Mouse (Mus musculus) stomach, postnatal 0 days (tissue): ENCODE results near the gene Sema5a. TPM values are rescaled to one million over a fixed set of nuclear protein-coding genes. Genes with fewer than 3 reads are reported as not detected.

Experiments used
- ATAC-seq: fragments of 200-750 bp; cut with Nextera tagmentation; 2 replicates; pipeline ENCODE4 v1.8.0; 2017; ENCODE audit not compliant: low FRiP score, low TSS enrichment
- DNase-seq: peaks from one replicate; pipeline ENCODE4 v3.0.0-alpha.2; 2016; ENCODE audit warnings: low spot score
- H3K27ac ChIP-seq: fragments of 300-500 bp; sonication (generic); replicated peaks from 2 replicates; pipeline ENCODE4 v1.5.1; 2014; ENCODE audit warnings: mild to moderate bottlenecking, control low read depth
- H3K27me3 ChIP-seq: fragments of 300-500 bp; sonication (generic); 2 replicates; pipeline ENCODE4 v1.6.1; 2014; ENCODE audit warnings: low read length; ENCODE audit not compliant: control insufficient read depth, insufficient read depth
- H3K36me3 ChIP-seq: fragments of 300-500 bp; sonication (generic); 2 replicates; pipeline ENCODE4 v1.6.1; 2014; ENCODE audit warnings: low read length, mixed read lengths; ENCODE audit not compliant: control insufficient read depth, insufficient read depth
- H3K4me1 ChIP-seq: fragments of 300-500 bp; sonication (generic); replicated peaks from 2 replicates; pipeline ENCODE4 v1.6.1; 2014; ENCODE audit warnings: antibody characterized with exemption; ENCODE audit not compliant: control insufficient read depth, insufficient read depth
- H3K4me2 ChIP-seq: fragments of 300-500 bp; sonication (generic); replicated peaks from 2 replicates; pipeline ENCODE4 v1.6.1; 2014; ENCODE audit warnings: low read depth, mild to moderate bottlenecking, control low read depth, moderate library complexity
- H3K4me3 ChIP-seq: fragments of 300-500 bp; sonication (generic); 2 replicates; pipeline ENCODE4 v1.5.1; 2014; ENCODE audit warnings: low read depth, low read length, control low read depth
- H3K9ac ChIP-seq: fragments of 300-500 bp; sonication (generic); 2 replicates; pipeline ENCODE4 v1.6.1; 2014; ENCODE audit warnings: mild to moderate bottlenecking, low read length, control low read depth, mixed read lengths
- H3K9me3 ChIP-seq: fragments of 300-500 bp; sonication (generic); 2 replicates; pipeline ENCODE4 v1.6.1; 2016; ENCODE audit warnings: low read length; ENCODE audit not compliant: control insufficient read depth
- CTCF ChIP-seq: IDR thresholded peaks from 2 replicates; pipeline ENCODE4 v1.5.1; 2016; ENCODE audit warnings: antibody characterized with exemption, low read depth, mild to moderate bottlenecking, moderate library complexity
- EP300 ChIP-seq: optimal IDR thresholded peaks from 2 replicates; pipeline ENCODE3; 2016; ENCODE audit warnings: antibody characterized with exemption
- WGBS: fragments of 180-500 bp; shearing (Covaris S2); extraction: QIAGEN DNeasy Blood & Tissue Kit; methylation state at CpG from one replicate; pipeline ENCODE4 v1.1.7; 2014; 5-methylcytosine and 5-hydroxymethylcytosine counted together
- polyA plus RNA-seq: library from polyadenylated mRNA; unstranded; fragments of >200 nt; fragmentation: Nextera tagmentation; extraction: Ambion mirVana; gene quantifications from 2 replicates; pipeline ENCODE4 v1.2.1, GENCODE M21; 2015

Sema5a gene
- polyA plus RNA-seq, 1 experiment from 2014 or later, result 5.5 TPM

DNA sequence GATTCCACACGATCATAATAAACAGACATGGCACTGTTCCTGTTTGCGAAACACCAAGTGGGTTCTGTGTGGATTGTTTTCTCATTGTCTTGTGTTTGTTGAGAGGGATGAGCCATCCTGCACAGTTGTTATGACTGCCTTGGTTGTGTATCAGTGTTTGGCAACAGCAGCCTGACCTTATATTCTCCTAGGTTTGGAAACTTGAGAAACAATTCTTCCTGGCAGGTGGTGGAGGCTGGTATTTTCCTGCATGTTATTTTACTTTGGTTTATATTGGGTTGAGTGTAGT, 292.8 kb downstream of the Sema5a start:
- Histone ChIP-seq H3K27me3 (no peaks in the 10 kb centered on the region), H3K9ac (no peak overlapping the region), H3K4me1 (no peaks in the 10 kb centered on the region), H3K4me2 (no peak overlapping the region), H3K27ac (no peak overlapping the region), H3K4me3 (no peak overlapping the region), H3K36me3 (no peaks in the 10 kb centered on the region), H3K9me3 (no peaks in the 10 kb centered on the region)
- DNase-seq (no peak), ATAC-seq (no peak)
- TF ChIP-seq CTCF (no peak), EP300 (no peak)
- 59% methylated on average over 2 of the region's 2 CpGs for WGBS

DNA sequence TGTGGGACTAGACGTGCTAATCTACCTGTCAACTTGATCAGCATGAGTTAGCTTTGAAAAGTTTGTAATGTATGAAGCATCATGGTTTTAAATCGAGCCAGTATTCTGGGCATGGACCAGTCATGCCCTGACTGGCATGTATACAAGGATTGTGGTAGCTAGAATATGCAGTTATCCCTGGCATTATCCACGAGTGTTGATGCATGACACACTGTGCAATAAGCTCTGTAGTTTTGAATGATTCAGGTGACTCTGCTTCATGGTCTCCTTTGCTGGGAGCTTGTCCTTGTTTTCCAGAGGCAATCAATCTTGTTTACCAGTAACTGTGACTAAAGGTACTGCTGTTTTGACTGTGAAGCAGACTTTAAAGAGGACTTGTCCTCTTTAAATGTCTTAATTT, 293.5 kb downstream of the Sema5a start:
- Histone ChIP-seq H3K27me3 (no peaks in the 10 kb centered on the region), H3K4me2 (no peak overlapping the region), H3K4me3 (no peak overlapping the region), H3K27ac (no peak overlapping the region), H3K9me3 (no peaks in the 10 kb centered on the region), H3K4me1 (no peaks in the 10 kb centered on the region), H3K9ac (no peak overlapping the region), H3K36me3 (no peaks in the 10 kb centered on the region)
- no peak for DNase-seq
- 59% methylated on average over 3 of the region's 3 CpGs for WGBS
- TF ChIP-seq EP300 (no peak), CTCF (no peak)
- ATAC-seq, result no peak

DNA sequence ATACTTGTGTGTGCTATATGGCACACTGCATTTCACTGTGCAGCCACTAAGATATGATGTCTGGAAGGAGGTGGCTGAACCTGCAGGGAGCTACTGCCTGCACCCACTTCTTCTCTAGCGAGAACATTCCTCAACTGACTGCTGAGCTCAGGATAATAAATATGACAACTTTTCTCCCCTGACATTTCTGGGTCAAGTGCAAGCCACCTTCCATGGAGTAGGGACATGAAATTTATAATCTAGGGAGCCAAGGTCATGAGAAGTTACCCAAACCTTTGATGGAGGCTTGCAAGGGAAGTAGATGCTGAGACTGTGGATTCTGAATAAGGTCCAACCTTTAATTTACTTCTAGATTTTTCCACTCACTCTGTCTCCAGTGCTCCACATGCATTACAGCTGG, 298.1 kb downstream of the Sema5a start:
- Histone ChIP-seq H3K4me2 (no peak overlapping the region), H3K27ac (no peak overlapping the region), H3K4me1 (no peaks in the 10 kb centered on the region), H3K27me3 (no peaks in the 10 kb centered on the region), H3K9ac (no peak overlapping the region), H3K9me3 (no peaks in the 10 kb centered on the region), H3K4me3 (no peak overlapping the region), H3K36me3 (no peaks in the 10 kb centered on the region)
- no peak for TF ChIP-seq CTCF
- no peak for TF ChIP-seq EP300
- ATAC-seq, result no peak
- 67% methylated on average over 1 of the region's 1 CpGs for WGBS
- DNase-seq, result no peak

DNA sequence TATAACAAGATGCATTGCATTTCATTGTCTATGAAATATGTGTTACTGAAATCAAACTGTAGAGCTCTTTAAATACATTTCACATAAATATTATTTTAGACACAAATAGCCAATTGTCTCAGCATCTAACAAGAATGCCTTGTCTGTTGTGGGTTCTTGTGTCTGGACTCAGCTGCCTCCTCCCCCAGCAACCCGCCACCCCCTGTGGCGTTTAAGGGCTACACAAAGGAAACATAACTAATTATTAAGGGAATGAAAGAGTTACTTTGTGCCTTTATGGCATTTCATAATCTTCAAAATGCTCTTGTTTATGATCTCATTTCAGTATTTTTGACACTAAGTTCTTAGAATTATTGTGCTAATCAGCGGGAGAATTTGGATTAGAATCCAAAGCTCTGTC, 298.6 kb downstream of the Sema5a start:
- H3K4me1 ChIP-seq, result no peaks in the 10 kb centered on the region
- TF ChIP-seq CTCF, result no peak
- no peak for TF ChIP-seq EP300
- DNase-seq, result no peak
- no peak for ATAC-seq
- H3K4me2 ChIP-seq, result no peak overlapping the region
- H3K4me3 ChIP-seq, result no peak overlapping the region
- no peak overlapping the region for H3K9ac ChIP-seq
- 71% methylated on average over 3 of the region's 3 CpGs for WGBS
- no peaks in the 10 kb centered on the region for H3K36me3 ChIP-seq
- H3K27me3 ChIP-seq, result no peaks in the 10 kb centered on the region
- H3K9me3 ChIP-seq, result no peaks in the 10 kb centered on the region
- H3K27ac ChIP-seq, result no peak overlapping the region

DNA sequence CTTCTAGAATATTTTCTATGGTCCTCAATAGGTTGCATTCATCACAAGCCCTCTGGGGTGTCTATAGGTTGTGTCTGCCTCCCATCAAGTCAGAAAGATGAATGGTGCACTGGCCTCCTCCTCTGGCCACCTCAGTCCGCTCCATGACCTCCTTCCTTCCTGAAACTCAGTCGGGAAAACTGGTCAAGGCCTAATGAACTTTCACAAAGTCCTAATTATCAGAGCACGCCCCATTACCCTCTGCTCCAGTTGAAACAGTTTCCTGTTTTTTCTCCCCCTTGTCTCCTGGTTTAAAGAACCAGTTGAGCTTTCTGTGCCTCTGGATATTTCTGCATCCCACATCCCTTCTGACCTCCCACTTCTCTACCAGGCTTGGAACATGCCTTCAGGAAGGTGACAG, 300.8 kb downstream of the Sema5a start:
- H3K9me3 ChIP-seq, result no peaks in the 10 kb centered on the region
- H3K36me3 ChIP-seq, result no peaks in the 10 kb centered on the region
- no peak overlapping the region for H3K4me3 ChIP-seq
- no peak overlapping the region for H3K4me2 ChIP-seq
- no peaks in the 10 kb centered on the region for H3K27me3 ChIP-seq
- WGBS, result 65% methylated on average over 3 of the region's 3 CpGs
- H3K9ac ChIP-seq, result no peak overlapping the region
- DNase-seq (no peak), ATAC-seq (no peak)
- H3K4me1 ChIP-seq, result no peaks in the 10 kb centered on the region
- H3K27ac ChIP-seq, result no peak overlapping the region
- TF ChIP-seq EP300 (no peak), CTCF (no peak)

DNA sequence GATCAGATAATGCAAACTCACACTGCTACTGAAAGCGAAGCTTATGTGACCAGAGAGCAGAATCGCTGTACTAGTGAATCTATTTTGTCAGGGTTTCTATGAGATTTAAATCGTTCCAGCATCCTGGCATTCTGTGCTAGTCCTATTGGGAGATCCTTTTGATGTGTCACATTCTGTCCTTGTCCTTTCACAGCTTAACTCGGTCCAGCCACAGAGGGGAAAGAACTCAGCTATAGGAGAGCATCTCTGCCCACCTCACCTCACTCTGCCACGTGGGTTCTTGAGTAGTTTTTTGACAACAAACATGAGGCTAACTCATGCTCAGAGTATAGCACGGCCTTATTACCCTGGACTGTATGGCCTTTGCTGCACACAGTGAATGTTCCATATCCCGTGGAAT, 302.1 kb downstream of the Sema5a start:
- Histone ChIP-seq H3K9ac (no peak overlapping the region), H3K4me2 (no peak overlapping the region), H3K27ac (no peak overlapping the region), H3K36me3 (no peaks in the 10 kb centered on the region), H3K4me1 (no peaks in the 10 kb centered on the region), H3K4me3 (no peak overlapping the region), H3K9me3 (no peaks in the 10 kb centered on the region), H3K27me3 (no peaks in the 10 kb centered on the region)
- no peak for DNase-seq
- no peak for ATAC-seq
- WGBS, result 88% methylated on average over 7 of the region's 7 CpGs
- TF ChIP-seq CTCF (no peak), EP300 (no peak)

DNA sequence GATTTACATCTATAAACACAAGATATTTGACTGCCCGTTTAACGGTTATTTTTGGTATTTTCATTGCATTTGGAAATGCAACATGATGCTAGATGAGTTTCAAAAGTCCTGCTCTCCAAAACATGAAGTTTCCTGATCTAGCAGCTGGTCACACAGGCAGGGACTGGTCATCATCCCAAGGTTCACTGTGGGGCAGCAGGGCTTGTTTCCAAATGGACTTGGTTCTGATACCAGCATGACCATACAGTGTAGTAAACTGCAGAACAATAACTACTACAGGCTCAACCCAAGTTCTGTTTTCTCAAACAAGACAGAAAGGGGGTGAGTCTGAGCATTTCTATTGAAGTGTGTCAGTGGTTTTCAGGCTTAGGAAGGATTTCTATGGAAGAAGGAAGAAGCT, 314.3 kb downstream of the Sema5a start:
- no peak for ATAC-seq
- H3K9me3 ChIP-seq, result no peaks in the 10 kb centered on the region
- H3K4me1 ChIP-seq, result no peaks in the 10 kb centered on the region
- H3K27me3 ChIP-seq, result no peaks in the 10 kb centered on the region
- no peak overlapping the region for H3K9ac ChIP-seq
- 91% methylated on average over 2 of the region's 2 CpGs for WGBS
- H3K36me3 ChIP-seq, result no peaks in the 10 kb centered on the region
- DNase-seq, result no peak
- H3K4me2 ChIP-seq, result no peak overlapping the region
- no peak overlapping the region for H3K4me3 ChIP-seq
- TF ChIP-seq CTCF (no peak), EP300 (no peak)
- H3K27ac ChIP-seq, result no peak overlapping the region
